Mouse (Mus musculus) G1E (cell line): Measurements from ENCODE around the gene Klhl29.

Experiments used
- CTCF ChIP-seq: IDR thresholded peaks from 2 replicates; pipeline ENCODE4 v1.5.1; 2012; ENCODE audit warnings: low read depth, low read length, inconsistent platforms, mixed read lengths
- POLR2AphosphoS5 ChIP-seq: IDR thresholded peaks from 2 replicates; pipeline ENCODE4 v1.6.1; 2012; ENCODE audit warnings: low read depth, low read length, inconsistent platforms; ENCODE audit not compliant: insufficient replicate concordance

DNA sequence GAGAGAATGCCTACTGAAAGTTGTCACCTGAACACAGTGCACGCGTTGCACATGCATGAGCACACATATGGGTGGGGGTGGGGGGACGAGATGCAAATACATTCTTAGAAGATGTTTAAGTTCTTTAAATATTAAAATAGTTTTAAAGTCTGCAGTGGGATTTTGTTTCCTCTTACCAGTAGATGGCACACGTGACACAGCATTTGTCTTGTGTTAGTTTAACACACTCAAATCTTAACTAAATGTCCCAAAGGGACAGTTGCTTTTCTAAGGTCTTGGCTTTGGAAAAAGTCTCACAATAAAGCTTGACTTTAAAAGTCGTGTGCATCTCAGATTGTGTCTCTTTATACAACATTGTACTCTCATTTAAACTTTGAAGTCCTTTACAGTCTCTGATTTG lies 346.4 kb downstream of the Klhl29 start:
- TF ChIP-seq CTCF (no peak), POLR2AphosphoS5 (no peak)
